Mouse (Mus musculus): Measurements from ENCODE around the gene Cacna2d1.

Gene Cacna2d1

DNA sequence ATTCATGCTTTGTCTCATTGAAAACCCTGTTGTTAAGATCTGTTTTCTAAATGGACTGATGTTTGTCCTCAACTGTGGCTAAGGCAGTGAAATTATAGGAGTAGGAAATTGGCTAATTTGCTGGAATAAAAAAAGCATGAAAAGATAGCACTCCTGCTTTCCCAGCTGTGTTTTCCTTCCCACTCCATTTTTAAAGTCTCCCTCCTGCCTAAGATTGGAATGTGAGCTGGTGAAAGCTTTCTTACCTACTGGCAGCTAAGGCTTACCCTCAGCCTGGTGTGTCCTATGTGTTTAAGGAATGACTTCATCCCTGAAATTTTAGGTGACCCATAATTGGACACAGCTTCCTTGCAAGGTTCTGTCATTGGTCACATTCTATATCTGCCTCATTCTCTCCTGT is 40.2 kb downstream of the Cacna2d1 start:
- ChIA-PET CTCF (interaction anchor here in 1 of 4 experiments (0.6 kb wide), 1 partner anchor 56 kb away, joined by 3 read pairs; no protein-coding TSS in a partner anchor), POLR2A (no interaction called here)

DNA sequence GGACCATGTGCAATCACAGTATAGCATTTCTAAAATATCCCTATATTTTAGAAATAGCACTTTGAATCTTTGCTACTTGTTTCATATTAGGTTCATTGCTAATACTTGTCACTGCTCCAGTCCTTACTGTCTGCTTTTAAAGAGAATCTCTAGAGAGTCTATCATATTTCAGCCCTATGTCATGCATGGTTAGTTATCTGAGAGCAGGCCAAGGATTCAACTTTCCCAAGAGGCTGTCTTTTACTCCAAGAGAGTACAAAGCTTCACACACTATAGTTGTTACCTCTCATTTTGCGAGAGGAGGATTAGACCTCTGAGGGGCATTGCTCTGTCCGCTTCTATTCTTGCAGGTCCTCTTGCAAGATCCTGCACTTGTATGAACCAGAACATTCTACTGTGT is 44.7 kb downstream of the Cacna2d1 start:
- ChIA-PET CTCF (no interaction called here), POLR2A (no interaction called here)

- ChIA-PET CTCF (no interaction called here), POLR2A (no interaction called here)
These were observed 48.1 kb downstream of the Cacna2d1 start for GRCm38 (mm10) chr5:15982573-15982972.

DNA sequence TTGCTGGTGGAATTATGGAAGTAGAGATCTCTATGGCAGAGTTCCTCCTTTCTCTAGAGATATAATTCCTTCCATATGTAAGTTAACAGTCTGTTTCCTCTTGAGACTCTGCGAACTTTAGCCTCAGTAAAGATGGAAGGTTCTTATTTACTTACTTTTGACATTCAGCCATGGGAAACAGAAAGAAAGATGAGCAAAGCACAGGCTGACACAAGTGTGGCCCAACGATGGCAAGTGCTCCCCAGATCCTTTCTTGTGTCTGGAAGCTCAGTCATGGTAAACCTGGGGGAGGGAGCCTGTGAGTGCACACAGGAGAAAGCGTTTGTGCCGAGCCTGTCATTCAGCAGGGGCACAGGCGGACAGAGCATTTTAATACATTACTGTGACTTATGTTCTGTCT is 48.9 kb downstream of the Cacna2d1 start:
- POLR2A ChIA-PET: no interaction called here
- CTCF ChIA-PET: no interaction called here

- ChIA-PET CTCF (no interaction called here), POLR2A (no interaction called here)
These were observed 50.9 kb downstream of the Cacna2d1 start for GRCm38 (mm10) chr5:15985228-15985858.

GRCm38 (mm10) chr5:15985901-15986300 is 51.4 kb downstream of the Cacna2d1 start:
- ChIA-PET CTCF (interaction anchor here in 1 of 4 experiments (0.6 kb wide), 1 partner anchor 308 kb away, joined by 3 read pairs; no protein-coding TSS in a partner anchor), POLR2A (no interaction called here)

GRCm38 (mm10) chr5:15991428-15992139 is 57.1 kb downstream of the Cacna2d1 start:
- CTCF ChIA-PET: no interaction called here
- POLR2A ChIA-PET: no interaction called here

DNA sequence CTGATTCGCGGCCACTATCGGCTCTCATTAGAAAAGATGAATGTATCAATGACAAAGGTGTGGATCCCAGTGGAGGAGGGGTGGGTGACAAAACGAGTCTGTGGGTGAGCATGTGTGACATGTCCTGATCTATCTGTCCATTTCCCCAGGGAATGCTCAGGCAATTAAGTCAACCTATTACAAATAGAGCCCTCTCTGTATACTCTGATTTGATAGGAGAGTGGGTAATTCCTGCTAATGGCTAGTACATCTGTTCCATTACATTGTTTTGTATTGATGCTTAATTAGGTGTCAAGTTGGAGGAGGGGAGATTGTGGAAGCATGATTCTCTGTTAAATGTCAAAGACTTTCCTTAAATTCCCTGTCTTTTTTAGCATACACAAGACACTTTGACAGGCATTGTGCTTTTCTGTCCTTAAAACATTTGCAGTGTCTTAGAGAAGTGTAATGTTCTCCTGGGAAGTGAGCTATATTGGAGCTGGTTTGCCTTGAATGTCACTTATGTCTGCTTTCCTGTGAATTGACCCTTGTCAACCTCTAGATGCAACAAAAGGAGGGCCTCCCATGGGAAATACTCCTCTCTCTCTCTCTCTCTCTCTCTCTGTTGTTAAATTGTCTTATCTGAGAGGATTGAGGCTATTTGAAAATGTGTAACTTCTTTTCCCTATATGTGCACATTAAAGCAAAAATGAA is 58.9 kb downstream of the Cacna2d1 start:
- POLR2A ChIA-PET: no interaction called here
- CTCF ChIA-PET: no interaction called here

DNA sequence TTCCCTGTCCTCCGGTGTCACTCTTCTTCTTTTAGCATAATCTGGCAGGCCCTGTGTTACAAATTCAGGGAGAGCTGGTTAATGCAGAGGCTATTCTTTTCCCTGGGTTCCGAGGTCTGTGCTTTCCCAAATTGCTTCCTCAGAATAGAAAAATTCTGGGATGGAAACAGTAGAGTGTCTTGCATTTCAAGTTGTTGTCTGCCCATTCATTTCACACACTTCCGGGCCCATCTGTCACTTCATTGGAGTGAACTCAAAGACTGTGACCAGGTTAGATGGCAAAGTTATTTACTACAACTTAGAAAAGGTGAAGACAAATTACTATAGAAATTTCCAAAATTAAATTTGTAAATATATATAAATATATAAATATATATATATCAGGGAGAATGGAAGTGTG is 62.7 kb downstream of the Cacna2d1 start:
- ChIA-PET CTCF (no interaction called here), POLR2A (no interaction called here)

DNA sequence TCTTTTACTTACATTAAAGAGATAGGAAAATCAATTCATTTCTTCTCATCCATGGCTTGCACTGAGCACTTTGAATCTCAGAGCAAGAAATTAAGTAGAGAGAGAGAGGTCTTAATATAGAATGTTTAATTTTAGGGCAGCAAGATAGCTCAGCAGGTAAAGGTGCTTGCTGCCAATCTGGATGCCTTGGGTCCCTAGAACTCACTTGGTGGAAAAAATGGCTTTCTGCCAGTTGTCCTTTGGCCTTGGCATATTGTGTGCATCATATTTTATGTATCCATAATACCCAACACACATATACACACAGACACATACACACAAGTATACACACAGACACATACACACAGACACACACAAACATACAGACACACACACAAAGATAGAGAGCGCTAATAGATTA is 63.3 kb downstream of the Cacna2d1 start:
- CTCF ChIA-PET: no interaction called here

GRCm38 (mm10) chr5:16000917-16001316 is 66.4 kb downstream of the Cacna2d1 start:
- CTCF ChIA-PET: no interaction called here
- POLR2A ChIA-PET: no interaction called here

More for the DNA sequence above, 63.3 kb downstream of the Cacna2d1 start:
- POLR2A ChIA-PET: no interaction called here

- ChIA-PET CTCF (no interaction called here), POLR2A (interaction anchor here in 1 of 4 experiments (0.5 kb wide), 1 partner anchor 423 kb away, joined by 3 read pairs; no protein-coding TSS in a partner anchor)
These were observed 68.1 kb downstream of the Cacna2d1 start for GRCm38 (mm10) chr5:16002431-16003063.

DNA sequence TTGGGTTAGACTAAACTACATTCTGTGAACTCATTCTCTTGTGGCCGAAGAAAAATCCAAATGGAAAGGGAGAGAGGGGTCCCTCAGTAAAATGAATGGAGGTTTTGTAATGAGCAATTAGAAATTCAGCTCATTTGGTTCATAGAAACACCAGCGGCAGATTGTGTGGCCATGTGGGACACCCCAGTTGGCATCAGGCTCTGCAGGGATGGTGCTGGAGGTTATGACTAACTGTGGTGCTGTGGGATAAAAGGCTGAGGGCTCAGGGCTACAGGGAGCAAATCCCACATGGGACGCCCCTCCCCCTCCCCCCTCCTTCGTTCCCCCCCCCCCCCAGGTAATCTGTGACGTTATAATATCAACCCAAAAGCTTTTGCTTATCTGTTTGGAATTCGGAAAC is 69.8 kb downstream of the Cacna2d1 start:
- CTCF ChIA-PET: no interaction called here
- POLR2A ChIA-PET: no interaction called here

- CTCF ChIA-PET: interaction anchor here in 1 of 4 experiments (0.6 kb wide), 1 partner anchor 84 kb away, joined by 5 read pairs; no protein-coding TSS in a partner anchor
- POLR2A ChIA-PET: no interaction called here
These were observed 72.5 kb downstream of the Cacna2d1 start for GRCm38 (mm10) chr5:16006964-16007363.

DNA sequence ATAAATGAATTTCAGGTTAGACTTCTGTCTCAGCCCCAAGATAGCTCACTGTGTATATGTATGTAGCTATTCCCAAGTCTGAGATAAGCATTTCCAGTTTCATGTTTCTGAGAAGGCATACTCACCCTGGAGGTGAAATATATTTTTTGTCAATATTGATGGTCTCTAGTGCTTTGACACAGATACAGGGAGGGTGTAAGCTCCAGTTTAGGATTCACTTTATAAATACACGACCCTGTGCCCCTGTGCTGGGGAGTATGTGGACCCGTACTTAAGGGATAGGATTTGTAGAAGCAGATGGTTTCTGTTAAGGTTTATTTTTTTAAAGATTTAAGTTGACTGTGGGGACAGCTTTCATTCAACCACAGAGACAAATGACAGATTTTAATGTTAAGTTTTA is 79.2 kb downstream of the Cacna2d1 start:
- POLR2A ChIA-PET: no interaction called here
- CTCF ChIA-PET: interaction anchor here in 1 of 4 experiments (0.5 kb wide), 1 partner anchor 880 kb away, joined by 8 read pairs; no protein-coding TSS in a partner anchor

GRCm38 (mm10) chr5:16014392-16014791 is 79.9 kb downstream of the Cacna2d1 start:
- ChIA-PET POLR2A (no interaction called here), CTCF (no interaction called here)

DNA sequence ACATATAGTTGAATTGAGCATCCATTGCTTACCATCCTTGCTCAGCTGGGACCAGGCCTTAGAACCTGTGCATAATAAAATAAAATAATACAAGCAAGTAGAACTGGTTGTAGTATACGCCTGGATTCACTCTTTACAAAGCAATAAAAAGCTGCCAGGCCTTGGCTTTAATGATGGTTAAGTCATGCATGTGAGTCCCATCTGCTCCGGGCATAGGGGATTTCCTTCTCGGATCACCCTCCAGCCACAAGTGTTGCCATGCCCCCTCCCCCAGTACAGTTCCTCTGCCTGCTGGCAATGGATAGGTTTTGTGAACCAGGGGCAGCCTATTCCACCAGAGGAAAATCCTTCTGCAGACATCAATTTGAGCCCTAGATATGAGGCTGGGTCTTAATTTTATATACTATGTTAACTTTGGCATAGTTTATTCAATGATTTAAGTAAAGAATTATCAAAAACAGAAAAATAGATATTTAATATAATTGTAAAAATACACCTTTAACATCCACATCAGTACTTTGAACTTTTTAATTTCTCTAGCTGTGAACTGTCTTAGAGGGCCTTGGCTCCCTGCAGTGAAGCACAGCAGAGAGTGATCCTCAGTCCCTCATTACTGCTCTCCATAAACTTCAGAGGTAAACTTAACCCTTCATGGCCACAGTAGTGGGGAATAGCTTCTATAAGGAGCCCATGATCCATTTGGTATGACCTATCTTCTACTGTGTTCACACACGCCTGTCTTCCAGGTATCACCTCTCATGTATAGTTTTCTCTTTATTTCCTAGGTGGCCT is 90.3 kb downstream of the Cacna2d1 start:
- ChIA-PET POLR2A (no interaction called here), CTCF (no interaction called here)

GRCm38 (mm10) chr5:16028881-16029280 is 94.4 kb downstream of the Cacna2d1 start:
- ChIA-PET CTCF (no interaction called here), POLR2A (no interaction called here)

DNA sequence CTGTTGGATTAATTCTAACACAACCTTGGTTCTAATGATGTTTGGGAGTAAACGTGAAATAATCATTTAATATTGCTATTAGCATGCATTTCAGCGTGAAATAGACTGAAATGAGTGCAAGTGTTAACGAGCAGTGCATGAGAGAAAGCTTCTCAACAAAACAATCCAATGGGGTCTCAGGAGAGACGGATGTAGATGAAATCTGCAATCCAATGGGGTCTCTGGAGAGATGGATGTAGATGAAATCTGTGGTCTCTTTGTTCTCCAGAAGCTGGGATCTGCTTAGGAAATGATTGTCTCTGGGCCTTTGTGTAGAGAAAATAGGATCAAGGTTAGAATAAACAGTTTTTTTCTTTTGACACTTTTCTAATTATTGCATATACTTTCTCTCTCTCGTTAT is 95.0 kb downstream of the Cacna2d1 start:
- ChIA-PET POLR2A (no interaction called here), CTCF (interaction anchor here in 1 of 4 experiments (0.6 kb wide), 1 partner anchor 13 kb away, joined by 3 read pairs; no protein-coding TSS in a partner anchor)

DNA sequence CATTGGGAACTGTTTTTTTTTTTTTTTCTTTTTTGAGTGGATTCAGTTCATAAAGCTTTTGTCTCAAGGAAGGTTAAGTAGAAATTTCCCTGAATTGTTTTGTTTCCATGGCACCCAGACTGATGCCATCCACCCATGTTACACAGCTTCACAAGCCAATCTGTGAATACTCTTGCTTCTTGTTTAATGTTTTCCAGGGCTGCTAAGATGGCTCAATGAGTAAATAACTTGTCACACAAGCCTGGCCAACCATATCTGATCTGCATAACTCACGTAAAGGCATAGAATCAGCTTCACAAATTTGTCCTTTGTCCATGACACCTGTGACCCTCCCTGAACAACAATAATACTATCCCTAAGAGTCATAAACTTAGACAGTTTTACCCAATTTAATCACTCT is 99.1 kb downstream of the Cacna2d1 start:
- ChIA-PET CTCF (no interaction called here), POLR2A (no interaction called here)
